Mouse (Mus musculus): Measurements from ENCODE around the gene Zbtb41. TPM values are rescaled to one million over a fixed set of nuclear protein-coding genes. Genes with fewer than 3 reads are reported as not detected.
"Not testable (repeated sequence)": the region's sequence is repeated elsewhere in the genome, so short reads cannot be mapped to it uniquely, and the experiment has no call there.

Gene Zbtb41
- 9.3 and 9.5 TPM in 2 replicates for polyA plus RNA-seq (2015; fragmentation: Nextera tagmentation; extraction: Ambion mirVana)

- peaks cover 24% of the 10 kb centered on the region for H3K4me1 ChIP-seq
- ATAC-seq (ENCODE audit: insufficient number of reproducible peaks, low FRiP score, low TSS enrichment, low read depth), result peak; percentile 96
- H3K9ac ChIP-seq, result peak within 1 kb of the TSS; percentile 88
- H3K4me3 ChIP-seq, result peak within 1 kb of the TSS; percentile 88
- no peaks in the 10 kb centered on the region for H3K36me3 ChIP-seq
- peak within 1 kb of the TSS; percentile 56 for H3K4me2 ChIP-seq
- H3K27me3 ChIP-seq, result no peaks in the 10 kb centered on the region
- H3K9me3 ChIP-seq, result no peaks in the 10 kb centered on the region
- H3K27ac ChIP-seq, result peak within 1 kb of the TSS; percentile 92
- under 1% methylated on average over 64 of the region's 88 CpGs for WGBS
Measured at GRCm38 (mm10) chr1:139421875-139422791, at the start of gene Zbtb41. Gene Zbtb41 (plus strand): TSS chr1:139422288.

GRCm38 (mm10) chr1:139375900-139376299 lies 46.2 kb upstream of the Zbtb41 start:
- H3K9me3 ChIP-seq, result no peaks in the 10 kb centered on the region
- H3K4me2 ChIP-seq, result no peak overlapping the region
- no peak overlapping the region for H3K9ac ChIP-seq
- 46% methylated on average over 6 of the region's 6 CpGs for WGBS
- H3K27ac ChIP-seq, result no peak overlapping the region
- peaks cover 4% of the 10 kb centered on the region; the same call in 1 of the 2 replicates for H3K4me1 ChIP-seq
- no peak for ATAC-seq (ENCODE audit: insufficient number of reproducible peaks, low FRiP score, low TSS enrichment, low read depth)
- no peak overlapping the region for H3K4me3 ChIP-seq
- H3K36me3 ChIP-seq, result no peaks in the 10 kb centered on the region
- H3K27me3 ChIP-seq, result no peaks in the 10 kb centered on the region

- ATAC-seq (ENCODE audit: insufficient number of reproducible peaks, low FRiP score, low TSS enrichment, low read depth), result no peak
- H3K9ac ChIP-seq, result no peak within 1 kb of the TSS
- H3K4me2 ChIP-seq, result no peak within 1 kb of the TSS
- H3K27ac ChIP-seq, result no peak within 1 kb of the TSS
- H3K9me3 ChIP-seq, result no peaks in the 10 kb centered on the region
- WGBS, result 16% methylated on average over 5 of the region's 5 CpGs
- H3K4me1 ChIP-seq, result peaks cover 4% of the 10 kb centered on the region; the same call in 1 of the 2 replicates
- H3K27me3 ChIP-seq, result no peaks in the 10 kb centered on the region
- H3K4me3 ChIP-seq, result no peak within 1 kb of the TSS
- no peaks in the 10 kb centered on the region for H3K36me3 ChIP-seq
Measured at GRCm38 (mm10) chr1:139376638-139377286, 45.3 kb upstream of the Zbtb41 start, which contains the start of gene Crb1. Gene Crb1 (minus strand): TSS chr1:139377100.

GRCm38 (mm10) chr1:139378861-139379620 lies 43.0 kb upstream of the Zbtb41 start:
- Histone ChIP-seq H3K9ac (no peak overlapping the region), H3K4me1 (peaks cover 4% of the 10 kb centered on the region; the same call in 1 of the 2 replicates), H3K27ac (no peak overlapping the region), H3K36me3 (no peaks in the 10 kb centered on the region), H3K4me2 (no peak overlapping the region), H3K4me3 (no peak overlapping the region), H3K27me3 (no peaks in the 10 kb centered on the region), H3K9me3 (no peaks in the 10 kb centered on the region)
- peak; percentile 35; the same call in 1 of the 2 replicates for ATAC-seq (ENCODE audit: insufficient number of reproducible peaks, low FRiP score, low TSS enrichment, low read depth)
- WGBS, result 23% methylated on average over 11 of the region's 11 CpGs

- Histone ChIP-seq H3K36me3 (no peaks in the 10 kb centered on the region), H3K9me3 (no peaks in the 10 kb centered on the region), H3K9ac (no peak overlapping the region), H3K27me3 (no peaks in the 10 kb centered on the region), H3K4me2 (no peak overlapping the region), H3K27ac (no peak overlapping the region), H3K4me1 (peaks cover 4% of the 10 kb centered on the region; the same call in 1 of the 2 replicates), H3K4me3 (no peak overlapping the region)
- WGBS, result 22% methylated on average over 4 of the region's 4 CpGs
- ATAC-seq (ENCODE audit: insufficient number of reproducible peaks, low FRiP score, low TSS enrichment, low read depth), result 0 out of 2 replicates have a peak, but pooled peaks have one; percentile 14
Measured at GRCm38 (mm10) chr1:139379621-139379984, 42.5 kb upstream of the Zbtb41 start.

GRCm38 (mm10) chr1:139391747-139392146 lies 30.3 kb upstream of the Zbtb41 start:
- no peaks in the 10 kb centered on the region for H3K36me3 ChIP-seq
- H3K4me1 ChIP-seq, result no peaks in the 10 kb centered on the region
- ATAC-seq (ENCODE audit: insufficient number of reproducible peaks, low FRiP score, low TSS enrichment, low read depth), result no peak
- no peak overlapping the region for H3K9ac ChIP-seq
- no peaks in the 10 kb centered on the region for H3K27me3 ChIP-seq
- no peak overlapping the region for H3K4me2 ChIP-seq
- no peak overlapping the region for H3K4me3 ChIP-seq
- no peaks in the 10 kb centered on the region for H3K9me3 ChIP-seq
- H3K27ac ChIP-seq, result no peak overlapping the region
- WGBS, result 42% methylated on average over 2 of the region's 2 CpGs

GRCm38 (mm10) chr1:139396589-139396988 lies 25.5 kb upstream of the Zbtb41 start:
- no peaks in the 10 kb centered on the region for H3K36me3 ChIP-seq
- ATAC-seq (ENCODE audit: insufficient number of reproducible peaks, low FRiP score, low TSS enrichment, low read depth), result no peak
- H3K4me2 ChIP-seq, result no peak overlapping the region
- H3K27ac ChIP-seq, result no peak overlapping the region
- H3K9ac ChIP-seq, result no peak overlapping the region
- H3K4me1 ChIP-seq, result no peaks in the 10 kb centered on the region
- 38% methylated on average over 1 of the region's 1 CpGs for WGBS
- H3K4me3 ChIP-seq, result no peak overlapping the region
- no peaks in the 10 kb centered on the region for H3K27me3 ChIP-seq
- H3K9me3 ChIP-seq, result no peaks in the 10 kb centered on the region

GRCm38 (mm10) chr1:139405766-139406165 lies 16.3 kb upstream of the Zbtb41 start:
- ATAC-seq (ENCODE audit: insufficient number of reproducible peaks, low FRiP score, low TSS enrichment, low read depth), result no peak
- no peak overlapping the region for H3K27ac ChIP-seq
- H3K4me3 ChIP-seq, result no peak overlapping the region
- H3K4me2 ChIP-seq, result no peak overlapping the region
- H3K27me3 ChIP-seq, result no peaks in the 10 kb centered on the region
- no peaks in the 10 kb centered on the region for H3K9me3 ChIP-seq
- no peaks in the 10 kb centered on the region for H3K4me1 ChIP-seq
- H3K36me3 ChIP-seq, result no peaks in the 10 kb centered on the region
- no peak overlapping the region for H3K9ac ChIP-seq

- Histone ChIP-seq H3K27ac (no peak overlapping the region), H3K4me3 (no peak overlapping the region), H3K9me3 (no peaks in the 10 kb centered on the region), H3K36me3 (no peaks in the 10 kb centered on the region), H3K4me1 (no peaks in the 10 kb centered on the region), H3K9ac (no peak overlapping the region), H3K4me2 (no peak overlapping the region), H3K27me3 (no peaks in the 10 kb centered on the region)
- ATAC-seq (ENCODE audit: insufficient number of reproducible peaks, low FRiP score, low TSS enrichment, low read depth), result no peak
- WGBS, result 58% methylated on average over 5 of the region's 5 CpGs
Measured at GRCm38 (mm10) chr1:139407701-139408100, 14.4 kb upstream of the Zbtb41 start.

- not testable (repeated sequence) for H3K27me3 ChIP-seq; H3K36me3 ChIP-seq; H3K27ac ChIP-seq; H3K4me3 ChIP-seq; ATAC-seq (ENCODE audit: insufficient number of reproducible peaks, low FRiP score, low TSS enrichment, low read depth); H3K4me2 ChIP-seq; H3K9ac ChIP-seq; H3K4me1 ChIP-seq; H3K9me3 ChIP-seq
- 89% methylated on average over 2 of the region's 2 CpGs for WGBS
Measured at GRCm38 (mm10) chr1:139412365-139412764, 9.7 kb upstream of the Zbtb41 start.

- no peaks in the 10 kb centered on the region for H3K36me3 ChIP-seq
- H3K27ac ChIP-seq, result no peak overlapping the region
Measured at GRCm38 (mm10) chr1:139413465-139413864, 8.6 kb upstream of the Zbtb41 start.

More at GRCm38 (mm10) chr1:139413465-139413864, 8.6 kb upstream of the Zbtb41 start:
- H3K9ac ChIP-seq, result no peak overlapping the region
- no peak for ATAC-seq (ENCODE audit: insufficient number of reproducible peaks, low FRiP score, low TSS enrichment, low read depth)
- no peaks in the 10 kb centered on the region for H3K9me3 ChIP-seq
- WGBS, result 70% methylated on average over 3 of the region's 3 CpGs
- no peak overlapping the region for H3K4me2 ChIP-seq
- no peak overlapping the region for H3K4me3 ChIP-seq
- no peaks in the 10 kb centered on the region for H3K27me3 ChIP-seq
- no peaks in the 10 kb centered on the region for H3K4me1 ChIP-seq
